Mouse (Mus musculus): ENCODE data around the gene Dera. TPM values are rescaled to one million over a fixed set of nuclear protein-coding genes. Genes with fewer than 3 reads are reported as not detected.

Gene Dera
- total and polyA plus RNA-seq, 3 experiments = 59.5 to 80.6 (median 78.0) TPM

DNA sequence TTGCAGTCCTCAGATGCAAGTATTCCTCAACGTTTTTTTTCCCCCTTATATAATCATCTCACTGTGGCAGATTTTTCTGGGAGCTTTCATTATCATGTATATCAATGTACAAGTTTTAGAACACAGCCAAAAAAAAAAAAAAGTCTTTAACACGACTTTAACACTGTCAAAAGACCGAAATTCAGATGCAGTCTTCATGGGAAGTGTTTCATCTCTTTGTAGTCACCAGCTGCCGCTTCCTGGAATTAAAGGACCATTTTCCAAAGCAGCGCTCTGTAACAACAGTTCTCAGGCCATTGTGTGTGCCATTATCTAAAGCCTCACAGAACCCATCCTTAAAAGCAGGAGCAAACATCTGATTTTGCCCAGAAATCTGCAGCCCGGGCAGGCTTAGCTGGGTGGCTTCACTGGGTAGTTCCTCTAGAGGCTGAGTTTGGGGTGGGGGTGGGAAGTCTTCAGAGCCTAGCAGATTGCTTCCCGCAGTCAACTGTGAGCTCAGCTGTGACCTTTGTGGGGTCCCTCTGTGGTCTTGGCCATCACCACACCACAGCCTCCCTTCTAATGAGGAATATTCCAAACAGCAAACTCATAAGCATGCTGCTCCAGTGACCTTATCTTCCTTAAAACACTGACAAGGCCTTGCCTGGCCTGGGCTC, 41.6 kb upstream of the Dera start:
- DNase-seq (ENCODE audit: extremely low read depth) = no peak
- Histone ChIP-seq H3K4me2 (ENCODE audit: insufficient read depth, low read depth, poor library complexity, severe bottlenecking) (no peak overlapping the region), H3K36me3 (replicated peaks in 1 of 2; ENCODE audit: control insufficient read depth in 1 of 2, insufficient read depth in 1 of 2, low read length in 1 of 2) (no peaks in the 10 kb centered on the region), H3K9ac (ENCODE audit: insufficient read depth, low read depth) (no peak overlapping the region), H3K79me2 (replicated peaks; ENCODE audit: control insufficient read depth, extremely low read depth, insufficient read depth, poor library complexity, severe bottlenecking) (no peaks in the 10 kb centered on the region), H3K4me1 (ENCODE audit: control insufficient read depth in 1 of 2, insufficient read depth in 2 of 2) (0 out of 4 replicates have a peak, but pooled peaks cover 0 to 2% of the 10 kb centered on the region in 2 experiments), H3K9me3 (replicated peaks; ENCODE audit: low read length) (no peaks in the 10 kb centered on the region), H3K4me3 (replicated peaks in 1 of 3; ENCODE audit: low read depth in 2 of 3, low read length in 2 of 3, poor library complexity in 1 of 3) (no peak overlapping the region), H3K27me3 (replicated peaks) (no peaks in the 10 kb centered on the region), H3K27ac (ENCODE audit: insufficient read depth, low read depth) (no peak overlapping the region)
- dilution Hi-C loops (cut with MboI; ENCODE audit: extremely low pct_ligation_motif_present, extremely low pct_unique_long_range_greater_than_20kb, low sequenced_read_pairs) (no loop called here), in situ Hi-C loops (cut with MboI; ENCODE audit: low pct_ligation_motif_present, low pct_unique_long_range_greater_than_20kb, low sequenced_read_pairs) (loop anchor here (10.0 kb wide), 1 partner anchor 248 kb away; no protein-coding TSS in a partner anchor)
- TF ChIP-seq ZKSCAN1 (IDR thresholded peaks at IDR 0.05; ENCODE audit: borderline replicate concordance, low read depth, low read length) (no peak), MYC (IDR thresholded peaks at IDR 0.05; ENCODE audit: low read depth, low read length) (no peak), ZMIZ1 (IDR thresholded peaks at IDR 0.05; ENCODE audit: low read depth, low read length) (no peak), JUN (IDR thresholded peaks at IDR 0.05; ENCODE audit: insufficient read depth, low read depth, low read length) (no peak), ELF1 (IDR thresholded peaks at IDR 0.05; ENCODE audit: low read depth, low read length) (no peak), USF2 (conservative IDR thresholded peaks at IDR 0.05; ENCODE audit: low read depth, low read length) (no peak), UBTF (IDR thresholded peaks at IDR 0.05; ENCODE audit: low read depth, low read length) (no peak), IRF4 (IDR thresholded peaks at IDR 0.05; ENCODE audit: low read depth, low read length) (no peak), USF1 (IDR thresholded peaks at IDR 0.05; ENCODE audit: low read depth, low read length) (no peak), MXI1 (IDR thresholded peaks at IDR 0.05; ENCODE audit: low read depth, low read length) (no peak), CHD2 (IDR thresholded peaks at IDR 0.05; ENCODE audit: low read length) (no peak), MAZ (IDR thresholded peaks at IDR 0.05; ENCODE audit: low read depth, low read length) (no peak), ETS1 (conservative IDR thresholded peaks at IDR 0.05; ENCODE audit: low read depth, low read length) (no peak), GABPA (IDR thresholded peaks at IDR 0.05; ENCODE audit: insufficient replicate concordance, low read depth, low read length) (no peak), TCF12 (IDR thresholded peaks at IDR 0.05; ENCODE audit: low read depth, low read length) (no peak), ZC3H11A (IDR thresholded peaks at IDR 0.05; ENCODE audit: low read depth, low read length) (no peak), NELFE (IDR thresholded peaks at IDR 0.05; ENCODE audit: low read depth, low read length) (no peak)

- Histone ChIP-seq H3K4me3 (replicated peaks in 1 of 3; ENCODE audit: low read depth in 2 of 3, low read length in 2 of 3, poor library complexity in 1 of 3) (no peak overlapping the region), H3K27me3 (replicated peaks) (no peaks in the 10 kb centered on the region), H3K9me3 (replicated peaks; ENCODE audit: low read length) (no peaks in the 10 kb centered on the region), H3K36me3 (replicated peaks in 1 of 2; ENCODE audit: control insufficient read depth in 1 of 2, insufficient read depth in 1 of 2, low read length in 1 of 2) (no peaks in the 10 kb centered on the region), H3K9ac (ENCODE audit: insufficient read depth, low read depth) (no peak overlapping the region), H3K27ac (ENCODE audit: insufficient read depth, low read depth) (no peak overlapping the region), H3K79me2 (replicated peaks; ENCODE audit: control insufficient read depth, extremely low read depth, insufficient read depth, poor library complexity, severe bottlenecking) (no peaks in the 10 kb centered on the region), H3K4me2 (ENCODE audit: insufficient read depth, low read depth, poor library complexity, severe bottlenecking) (no peak overlapping the region), H3K4me1 (ENCODE audit: control insufficient read depth in 1 of 2, insufficient read depth in 2 of 2) (0 out of 4 replicates have a peak, but pooled peaks cover 0 to 2% of the 10 kb centered on the region in 2 experiments)
- DNase-seq (ENCODE audit: extremely low read depth) = no peak
- no peak for TF ChIP-seq IRF4 (IDR thresholded peaks at IDR 0.05; ENCODE audit: low read depth, low read length)
- no peak for TF ChIP-seq RCOR1 (conservative IDR thresholded peaks at IDR 0.05; ENCODE audit: low read depth, low read length)
- no peak for TF ChIP-seq E2F4 (IDR thresholded peaks at IDR 0.05; ENCODE audit: insufficient replicate concordance, low read depth, low read length)
- dilution Hi-C loops (cut with MboI; ENCODE audit: extremely low pct_ligation_motif_present, extremely low pct_unique_long_range_greater_than_20kb, low sequenced_read_pairs) (no loop called here), in situ Hi-C loops (cut with MboI; ENCODE audit: low pct_ligation_motif_present, low pct_unique_long_range_greater_than_20kb, low sequenced_read_pairs) (loop anchor here (10.0 kb wide), 1 partner anchor 248 kb away; no protein-coding TSS in a partner anchor)
These were observed 41.1 kb upstream of the Dera start for GRCm38 (mm10) chr6:137713310-137713664.
